Mouse (Mus musculus) liver, adult 2 months (tissue): ENCODE measurements around the gene Ralgps2. TPM values are rescaled to one million over a fixed set of nuclear protein-coding genes. Genes with fewer than 3 reads are reported as not detected.

Source experiments
- DNase-seq: peaks from one replicate; pipeline ENCODE4 v3.0.0-alpha.2; 2011; ENCODE audit warnings: low read depth, low spot score; ENCODE audit errors: extremely low read depth
- H3K27ac ChIP-seq: fragments of 200-500 bp; replicated peaks from 2 replicates; pipeline ENCODE4 v1.5.1; 2012; ENCODE audit warnings: low read depth, mild to moderate bottlenecking, control low read depth, inconsistent platforms, low read length; ENCODE audit not compliant: insufficient read depth
- H3K27me3 ChIP-seq: fragments of 200-500 bp; 2 replicates; pipeline ENCODE4 v1.6.1; 2012; ENCODE audit warnings: mild to moderate bottlenecking, moderate library complexity, low read length, inconsistent platforms; ENCODE audit not compliant: control insufficient read depth, insufficient read depth
- H3K36me3 ChIP-seq: fragments of 200-500 bp; 2 replicates; pipeline ENCODE4 v1.6.1; 2012; ENCODE audit warnings: low read length, inconsistent platforms; ENCODE audit not compliant: control insufficient read depth, insufficient read depth
- H3K4me1 ChIP-seq: fragments of 200-500 bp; 2 replicates; pipeline ENCODE4 v1.6.1; 2011; ENCODE audit warnings: low read length; ENCODE audit not compliant: control insufficient read depth, insufficient read depth
- H3K4me3 ChIP-seq: fragments of 200-500 bp; 2 replicates; pipeline ENCODE4 v1.5.1; 2011; ENCODE audit warnings: low read depth, mild to moderate bottlenecking, control low read depth, low read length, moderate library complexity; ENCODE audit not compliant: insufficient read depth
- H3K79me2 ChIP-seq: fragments of 200-500 bp; 2 replicates; pipeline ENCODE4 v1.6.1; 2012; ENCODE audit warnings: inconsistent platforms, mild to moderate bottlenecking, low read length, moderate library complexity; ENCODE audit not compliant: control insufficient read depth, insufficient read depth
- H3K9ac ChIP-seq: fragments of 200-500 bp; 2 replicates; pipeline ENCODE4 v1.6.1; 2012; ENCODE audit warnings: low read depth, mild to moderate bottlenecking, control low read depth, inconsistent platforms, low read length
- CTCF ChIP-seq: fragments of 200-500 bp; IDR thresholded peaks from 2 replicates; pipeline ENCODE4 v1.5.1; 2011; ENCODE audit warnings: low read depth, low read length, control low read depth
- POLR2A ChIP-seq: fragments of 200-500 bp; IDR thresholded peaks from 2 replicates; pipeline ENCODE4 v1.6.1; 2011; ENCODE audit warnings: low read length, control low read depth; ENCODE audit not compliant: insufficient read depth; ENCODE audit errors: extremely low read depth
- WGBS: fragments of 180-500 bp; shearing (Covaris S2); methylation state at CpG from one replicate; pipeline ENCODE4 v1.1.7; 2018; 5-methylcytosine and 5-hydroxymethylcytosine counted together
- polyA plus RNA-seq: library from polyadenylated mRNA; depleted of rRNA; stranded (reverse); fragments of >200 nt; gene quantifications from 2 replicates; pipeline ENCODE4 v1.2.3, GENCODE M21; 2012
- total RNA-seq: library from RNA; depleted of rRNA; stranded (reverse); fragments of >200 nt; gene quantifications from 2 replicates; pipeline ENCODE4 v1.2.3, GENCODE M21; 2014

Gene Ralgps2
- total and polyA plus RNA-seq, 2 experiments, result 3.4 to 18.9 TPM

DNA sequence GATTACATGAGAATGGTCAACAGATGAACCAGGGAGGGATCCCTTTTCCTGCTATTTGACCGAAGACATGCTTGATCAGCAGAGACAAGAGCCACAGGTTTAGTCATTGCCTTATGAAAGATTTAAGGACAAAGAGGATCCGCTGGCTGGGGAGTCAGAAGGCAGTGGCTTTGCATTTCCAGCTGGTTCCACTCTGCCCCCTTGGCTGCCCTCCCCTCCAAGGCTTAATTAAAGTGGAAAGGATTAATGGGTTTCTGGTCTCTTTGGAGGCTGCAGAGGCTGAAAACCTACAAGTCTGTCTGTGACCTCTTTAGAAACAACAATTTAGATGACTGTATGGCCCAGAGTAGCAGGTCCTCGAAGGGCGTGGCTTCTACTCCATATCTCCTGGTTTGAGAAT lies 161.5 kb downstream of the Ralgps2 start:
- no peaks in the 10 kb centered on the region for H3K4me1 ChIP-seq
- H3K27me3 ChIP-seq, result no peaks in the 10 kb centered on the region
- H3K79me2 ChIP-seq, result no peaks in the 10 kb centered on the region
- no peak for DNase-seq
- H3K9ac ChIP-seq, result no peak overlapping the region
- H3K36me3 ChIP-seq, result no peaks in the 10 kb centered on the region
- 94% methylated on average over 4 of the region's 4 CpGs for WGBS
- no peak for TF ChIP-seq CTCF
- TF ChIP-seq POLR2A, result no peak
- no peak overlapping the region for H3K4me3 ChIP-seq
- no peak overlapping the region for H3K27ac ChIP-seq

DNA sequence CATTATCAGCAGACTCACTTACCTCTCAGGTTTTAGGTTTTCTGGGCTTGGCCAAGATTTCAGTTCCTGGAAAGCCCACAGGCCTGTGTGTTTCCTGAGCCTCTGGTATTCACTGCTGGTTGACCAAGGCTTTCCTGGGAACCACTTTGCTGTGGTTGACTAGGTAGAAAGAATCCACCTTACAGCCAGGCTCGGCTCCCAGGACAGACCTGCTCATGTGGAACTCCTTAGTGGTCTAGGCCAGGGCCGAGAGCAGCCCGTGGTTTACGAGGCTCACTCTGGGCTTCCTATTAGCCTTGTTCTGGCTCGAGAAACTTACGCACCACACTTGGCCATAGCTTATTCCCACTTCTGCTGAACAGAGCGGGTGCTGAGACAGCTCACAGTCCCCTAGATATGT lies 163.4 kb downstream of the Ralgps2 start:
- H3K4me1 ChIP-seq, result no peaks in the 10 kb centered on the region
- H3K27ac ChIP-seq, result no peak overlapping the region
- H3K36me3 ChIP-seq, result no peaks in the 10 kb centered on the region
- no peaks in the 10 kb centered on the region for H3K79me2 ChIP-seq
- no peak overlapping the region for H3K9ac ChIP-seq
- H3K27me3 ChIP-seq, result no peaks in the 10 kb centered on the region
- DNase-seq, result no peak
- WGBS, result 94% methylated on average over 7 of the region's 7 CpGs
- no peak for TF ChIP-seq CTCF
- TF ChIP-seq POLR2A, result no peak
- H3K4me3 ChIP-seq, result no peak overlapping the region

GRCm38 (mm10) chr1:156775190-156775589 lies 164.2 kb downstream of the Ralgps2 start:
- Histone ChIP-seq H3K4me3 (no peak overlapping the region), H3K79me2 (no peaks in the 10 kb centered on the region), H3K27ac (no peak overlapping the region), H3K4me1 (no peaks in the 10 kb centered on the region), H3K9ac (no peak overlapping the region), H3K36me3 (no peaks in the 10 kb centered on the region), H3K27me3 (no peaks in the 10 kb centered on the region)
- DNase-seq, result no peak
- WGBS, result 83% methylated on average over 4 of the region's 4 CpGs
- TF ChIP-seq POLR2A (no peak), CTCF (no peak)

- 97% methylated on average over 10 of the region's 10 CpGs for WGBS
- Histone ChIP-seq H3K9ac (no peak overlapping the region), H3K36me3 (no peaks in the 10 kb centered on the region), H3K79me2 (no peaks in the 10 kb centered on the region), H3K4me1 (no peaks in the 10 kb centered on the region), H3K27ac (no peak overlapping the region), H3K4me3 (no peak overlapping the region), H3K27me3 (no peaks in the 10 kb centered on the region)
- TF ChIP-seq POLR2A (no peak), CTCF (no peak)
- DNase-seq, result no peak
Measured at GRCm38 (mm10) chr1:156770845-156771244, 168.6 kb downstream of the Ralgps2 start.

- TF ChIP-seq POLR2A, result no peak
- no peak for TF ChIP-seq CTCF
- Histone ChIP-seq H3K4me1 (no peaks in the 10 kb centered on the region), H3K4me3 (no peak overlapping the region), H3K36me3 (no peaks in the 10 kb centered on the region), H3K27me3 (no peaks in the 10 kb centered on the region), H3K27ac (no peak overlapping the region), H3K9ac (no peak overlapping the region), H3K79me2 (no peaks in the 10 kb centered on the region)
- no peak for DNase-seq
- 84% methylated on average over 18 of the region's 18 CpGs for WGBS
Measured at GRCm38 (mm10) chr1:156769621-156770297, 169.7 kb downstream of the Ralgps2 start.

DNA sequence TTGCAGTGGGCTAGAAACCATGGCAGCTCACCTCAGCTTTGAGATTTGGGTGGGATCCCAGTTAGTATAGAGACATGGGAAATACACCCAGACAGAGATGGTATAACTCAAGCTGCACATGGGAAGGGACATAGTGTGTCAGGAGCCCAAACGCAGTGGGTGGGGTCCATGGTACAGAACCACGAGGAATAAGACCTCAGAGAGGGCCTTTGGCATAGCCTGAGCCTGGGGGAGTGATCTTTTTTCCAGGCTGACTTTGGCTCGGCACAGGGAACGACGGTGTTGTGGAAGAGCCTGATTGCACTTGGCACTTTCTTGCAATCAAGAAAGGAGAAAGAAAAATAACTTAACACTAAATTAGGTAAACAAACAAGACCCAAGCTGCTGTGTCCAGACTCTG lies 170.3 kb downstream of the Ralgps2 start:
- 71% methylated on average over 5 of the region's 5 CpGs for WGBS
- no peaks in the 10 kb centered on the region for H3K36me3 ChIP-seq
- H3K4me1 ChIP-seq, result no peaks in the 10 kb centered on the region
- no peak overlapping the region for H3K27ac ChIP-seq
- H3K4me3 ChIP-seq, result no peak overlapping the region
- H3K27me3 ChIP-seq, result no peaks in the 10 kb centered on the region
- no peak overlapping the region for H3K9ac ChIP-seq
- no peak for TF ChIP-seq CTCF
- TF ChIP-seq POLR2A, result no peak
- no peaks in the 10 kb centered on the region for H3K79me2 ChIP-seq
- no peak for DNase-seq
